Mouse (Mus musculus): ENCODE measurements around the gene Fbxw20. TPM values are rescaled to one million over a fixed set of nuclear protein-coding genes. Genes with fewer than 3 reads are reported as not detected.
"Not testable (repeated sequence)": the region's sequence is repeated elsewhere in the genome, so short reads cannot be mapped to it uniquely, and the experiment has no call there.

The Fbxw20 gene
- total RNA-seq (2021): not detected
- long read RNA-seq, experiment 1: 0 reads
- long read RNA-seq, experiment 2: 0 reads

DNA sequence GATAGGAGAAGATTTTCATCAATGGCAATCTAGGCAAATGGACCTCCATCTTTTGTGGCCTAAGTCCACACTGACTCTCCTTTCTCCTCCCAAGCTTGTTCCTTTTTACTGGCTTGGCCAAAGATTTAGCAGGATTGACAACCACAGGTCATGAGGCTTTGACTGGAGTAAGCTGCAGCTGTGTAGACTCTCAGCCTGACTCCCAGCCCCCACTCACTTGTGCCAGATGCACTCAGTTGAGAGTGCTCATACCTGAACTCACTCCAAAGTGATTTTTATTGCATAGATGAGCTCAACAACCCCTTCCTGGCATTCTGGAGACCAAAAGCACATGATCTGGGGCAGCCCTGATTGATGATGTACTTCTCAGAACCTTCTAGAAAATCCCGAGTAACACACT is at the start of gene Fbxw20:
TSS of gene Fbxw20 (minus strand) at position 101 of the 400 bp plus-strand sequence.
- DNase-seq: no peak

GRCm38 (mm10) chr9:109263041-109263440 is 28.5 kb upstream of the Fbxw20 start:
- DNase-seq: no peak

GRCm38 (mm10) chr9:109218449-109218848 is 16.1 kb downstream of the Fbxw20 start:
- DNase-seq: peak; percentile 8 to 37

DNA sequence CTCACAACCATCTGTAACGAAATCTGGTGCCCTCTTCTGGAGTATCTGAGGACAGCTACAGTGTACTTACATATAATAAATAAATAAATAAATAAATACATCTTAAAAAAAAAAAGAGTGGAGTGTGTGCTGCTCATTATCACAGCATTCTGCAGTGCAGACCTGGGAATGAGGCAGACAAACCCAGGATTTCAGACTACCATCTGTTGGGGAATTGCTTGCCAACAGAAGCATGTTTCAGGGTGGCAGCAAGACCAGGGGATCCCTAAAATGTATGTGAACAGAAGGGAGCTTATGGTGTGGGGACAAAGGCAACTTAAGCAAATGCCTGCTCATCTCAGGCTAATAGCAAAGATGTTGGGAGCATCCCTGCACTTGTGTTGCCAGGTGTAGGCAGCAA is 33.2 kb downstream of the Fbxw20 start:
- not testable (repeated sequence) for DNase-seq

- no peak for DNase-seq
Measured at GRCm38 (mm10) chr9:109200349-109200748, 34.2 kb downstream of the Fbxw20 start.

- DNase-seq: no peak
Measured at GRCm38 (mm10) chr9:109199353-109199752, 35.2 kb downstream of the Fbxw20 start.

GRCm38 (mm10) chr9:109195875-109196274 is 38.7 kb downstream of the Fbxw20 start, which contains the start of gene Fbxw13:
TSS of gene Fbxw13 (minus strand) at chr9:109195975.
- not testable (repeated sequence) for DNase-seq

GRCm38 (mm10) chr9:109177208-109177607 is 57.3 kb downstream of the Fbxw20 start:
- DNase-seq: no peak

GRCm38 (mm10) chr9:109176301-109176700 is 58.3 kb downstream of the Fbxw20 start:
- DNase-seq: no peak

Other genes with a start within 250 kb of the Fbxw20 start
- 1 to 10 TPM in 1 of 2 experiments, not detected in 1; 1.1 TPM for gene Ucn2, start 248.7 kb downstream of the Fbxw20 start, total RNA-seq (2021)
- 10 to 100 TPM in 1 of 2 experiments, 1 to 10 TPM in 1; 4.8 to 13.2 TPM for gene Pfkfb4, start 243.0 kb downstream of the Fbxw20 start, total RNA-seq (2021)
- 100 to 1,000 TPM; 122 to 128 TPM for gene Shisa5, start 196.2 kb downstream of the Fbxw20 start, total RNA-seq (2021)
- 10 to 100 TPM; 19.7 to 23.4 TPM for gene Trex1, start 175.0 kb downstream of the Fbxw20 start, total RNA-seq (2021)
- gene Atrip, start 160.6 kb downstream of the Fbxw20 start, total RNA-seq (2021): 10 to 100 TPM; 16.3 to 18.3 TPM
- gene Ccdc51, start 152.3 kb downstream of the Fbxw20 start, total RNA-seq (2021): 10 to 100 TPM; 15.6 to 20.1 TPM
- gene Tma7, start 152.2 kb downstream of the Fbxw20 start, total RNA-seq (2021): 100 to 1,000 TPM; 384 to 426 TPM
- 100 to 1,000 TPM in 1 of 2 experiments, 10 to 100 TPM in 1; 82.7 to 123 TPM for gene Plxnb1, start 139.4 kb downstream of the Fbxw20 start, total RNA-seq (2021)
- not detected for gene Fbxw21, start 72.7 kb downstream of the Fbxw20 start, total RNA-seq (2021)
- gene Fbxw13, start 38.8 kb downstream of the Fbxw20 start, total RNA-seq (2021): not detected
- not detected for gene Fbxw14, start 52.9 kb upstream of the Fbxw20 start, total RNA-seq (2021)
- not detected for gene Fbxw28, start 104.9 kb upstream of the Fbxw20 start, total RNA-seq (2021)
- gene Fbxw22, start 169.5 kb upstream of the Fbxw20 start, total RNA-seq (2021): not detected
- gene Fbxw16, start 214.4 kb upstream of the Fbxw20 start, total RNA-seq (2021): not detected